Mouse (Mus musculus): ENCODE data around the gene Tubd1.

The Tubd1 gene

GRCm38 (mm10) chr11:86595366-86595765 is 50.6 kb downstream of the Tubd1 start:
- DNase-seq (ENCODE audit: low read depth, low spot score): no peak
- H3K27me3 ChIP-seq (ENCODE audit: control insufficient read depth, insufficient read depth, low read length, poor library complexity, severe bottlenecking): no peaks in the 10 kb centered on the region

GRCm38 (mm10) chr11:86596187-86596960 is 51.6 kb downstream of the Tubd1 start:
- DNase-seq (ENCODE audit: low read depth, low spot score): no peak
- H3K36me3 ChIP-seq (ENCODE audit: control insufficient read depth, insufficient read depth, low read length, poor library complexity, severe bottlenecking): no peaks in the 10 kb centered on the region
- H3K27me3 ChIP-seq (ENCODE audit: control insufficient read depth, insufficient read depth, low read length, poor library complexity, severe bottlenecking): no peaks in the 10 kb centered on the region

More at GRCm38 (mm10) chr11:86595366-86595765, 50.6 kb downstream of the Tubd1 start:
- H3K36me3 ChIP-seq (ENCODE audit: control insufficient read depth, insufficient read depth, low read length, poor library complexity, severe bottlenecking): no peaks in the 10 kb centered on the region

- no peaks in the 10 kb centered on the region for H3K36me3 ChIP-seq (ENCODE audit: control insufficient read depth, insufficient read depth, low read length, poor library complexity, severe bottlenecking)
- H3K27me3 ChIP-seq (ENCODE audit: control insufficient read depth, insufficient read depth, low read length, poor library complexity, severe bottlenecking): no peaks in the 10 kb centered on the region
- DNase-seq (ENCODE audit: low read depth, low spot score): no peak
These were observed 52.2 kb downstream of the Tubd1 start for GRCm38 (mm10) chr11:86596976-86597375.

GRCm38 (mm10) chr11:86598154-86598553 is 53.4 kb downstream of the Tubd1 start:
- DNase-seq (ENCODE audit: low read depth, low spot score): no peak
- Histone ChIP-seq H3K27me3 (ENCODE audit: control insufficient read depth, insufficient read depth, low read length, poor library complexity, severe bottlenecking) (no peaks in the 10 kb centered on the region), H3K36me3 (ENCODE audit: control insufficient read depth, insufficient read depth, low read length, poor library complexity, severe bottlenecking) (no peaks in the 10 kb centered on the region)

- no peak for DNase-seq (ENCODE audit: low read depth, low spot score)
- Histone ChIP-seq H3K27me3 (ENCODE audit: control insufficient read depth, insufficient read depth, low read length, poor library complexity, severe bottlenecking) (no peaks in the 10 kb centered on the region), H3K36me3 (ENCODE audit: control insufficient read depth, insufficient read depth, low read length, poor library complexity, severe bottlenecking) (no peaks in the 10 kb centered on the region)
These were observed 53.8 kb downstream of the Tubd1 start for GRCm38 (mm10) chr11:86598572-86598971.

- DNase-seq (ENCODE audit: low read depth, low spot score): no peak
- Histone ChIP-seq H3K27me3 (ENCODE audit: control insufficient read depth, insufficient read depth, low read length, poor library complexity, severe bottlenecking) (no peaks in the 10 kb centered on the region), H3K36me3 (ENCODE audit: control insufficient read depth, insufficient read depth, low read length, poor library complexity, severe bottlenecking) (no peaks in the 10 kb centered on the region)
These were observed 54.8 kb downstream of the Tubd1 start for GRCm38 (mm10) chr11:86599378-86600208.

- Histone ChIP-seq H3K27me3 (ENCODE audit: control insufficient read depth, insufficient read depth, low read length, poor library complexity, severe bottlenecking) (no peaks in the 10 kb centered on the region), H3K36me3 (ENCODE audit: control insufficient read depth, insufficient read depth, low read length, poor library complexity, severe bottlenecking) (no peaks in the 10 kb centered on the region)
- DNase-seq (ENCODE audit: low read depth, low spot score): no peak
These were observed 55.4 kb downstream of the Tubd1 start for GRCm38 (mm10) chr11:86600209-86600557.

GRCm38 (mm10) chr11:86602116-86602515 is 57.3 kb downstream of the Tubd1 start:
- no peak for DNase-seq (ENCODE audit: low read depth, low spot score)
- Histone ChIP-seq H3K36me3 (ENCODE audit: control insufficient read depth, insufficient read depth, low read length, poor library complexity, severe bottlenecking) (no peaks in the 10 kb centered on the region), H3K27me3 (ENCODE audit: control insufficient read depth, insufficient read depth, low read length, poor library complexity, severe bottlenecking) (no peaks in the 10 kb centered on the region)

- DNase-seq (ENCODE audit: low read depth, low spot score): no peak
- Histone ChIP-seq H3K27me3 (ENCODE audit: control insufficient read depth, insufficient read depth, low read length, poor library complexity, severe bottlenecking) (no peaks in the 10 kb centered on the region), H3K36me3 (ENCODE audit: control insufficient read depth, insufficient read depth, low read length, poor library complexity, severe bottlenecking) (no peaks in the 10 kb centered on the region)
These were observed 58.9 kb downstream of the Tubd1 start for GRCm38 (mm10) chr11:86603719-86604118.

GRCm38 (mm10) chr11:86604289-86604688 is 59.5 kb downstream of the Tubd1 start:
- H3K36me3 ChIP-seq (ENCODE audit: control insufficient read depth, insufficient read depth, low read length, poor library complexity, severe bottlenecking): no peaks in the 10 kb centered on the region
- no peak for DNase-seq (ENCODE audit: low read depth, low spot score)
- H3K27me3 ChIP-seq (ENCODE audit: control insufficient read depth, insufficient read depth, low read length, poor library complexity, severe bottlenecking): no peaks in the 10 kb centered on the region

GRCm38 (mm10) chr11:86604732-86605520 is 60.1 kb downstream of the Tubd1 start:
- Histone ChIP-seq H3K36me3 (ENCODE audit: control insufficient read depth, insufficient read depth, low read length, poor library complexity, severe bottlenecking) (no peaks in the 10 kb centered on the region), H3K27me3 (ENCODE audit: control insufficient read depth, insufficient read depth, low read length, poor library complexity, severe bottlenecking) (no peaks in the 10 kb centered on the region)
- DNase-seq (ENCODE audit: low read depth, low spot score): no peak

GRCm38 (mm10) chr11:86606621-86607339 is 62.0 kb downstream of the Tubd1 start:
- H3K36me3 ChIP-seq (ENCODE audit: control insufficient read depth, insufficient read depth, low read length, poor library complexity, severe bottlenecking): 0 out of 2 replicates have a peak, but pooled peaks cover 2% of the 10 kb centered on the region
- H3K27me3 ChIP-seq (ENCODE audit: control insufficient read depth, insufficient read depth, low read length, poor library complexity, severe bottlenecking): no peaks in the 10 kb centered on the region
- peak; percentile 45 for DNase-seq (ENCODE audit: low read depth, low spot score)

- Histone ChIP-seq H3K36me3 (ENCODE audit: control insufficient read depth, insufficient read depth, low read length, poor library complexity, severe bottlenecking) (0 out of 2 replicates have a peak, but pooled peaks cover 2% of the 10 kb centered on the region), H3K27me3 (ENCODE audit: control insufficient read depth, insufficient read depth, low read length, poor library complexity, severe bottlenecking) (no peaks in the 10 kb centered on the region)
- DNase-seq (ENCODE audit: low read depth, low spot score): no peak
These were observed 63.1 kb downstream of the Tubd1 start for GRCm38 (mm10) chr11:86607808-86608350.

GRCm38 (mm10) chr11:86610239-86610638 is 65.4 kb downstream of the Tubd1 start:
- DNase-seq (ENCODE audit: low read depth, low spot score): no peak

More at GRCm38 (mm10) chr11:86610239-86610638, 65.4 kb downstream of the Tubd1 start:
- Histone ChIP-seq H3K27me3 (ENCODE audit: control insufficient read depth, insufficient read depth, low read length, poor library complexity, severe bottlenecking) (no peaks in the 10 kb centered on the region), H3K36me3 (ENCODE audit: control insufficient read depth, insufficient read depth, low read length, poor library complexity, severe bottlenecking) (0 out of 2 replicates have a peak, but pooled peaks cover 2% of the 10 kb centered on the region)

Data from splenic B cell, adult 2 months (primary cell).